Mouse (Mus musculus): Measurements from ENCODE around the gene Aicda. TPM values are rescaled to one million over a fixed set of nuclear protein-coding genes. Genes with fewer than 3 reads are reported as not detected.

Gene Aicda
- total and polyA plus RNA-seq, 3 experiments: 0.03 TPM; not detected in 2

GRCm38 (mm10) chr6:122554102-122554501, 501 bp downstream of the Aicda start:
- Histone ChIP-seq H3K27me3 (ENCODE audit: control insufficient read depth in 1 of 2, insufficient read depth in 2 of 2, low read length in 2 of 2) (peaks cover 4 to 7% of the 10 kb centered on the region in 2 experiments; a peak in 3 of 4 replicates), H3K36me3 (ENCODE audit: control insufficient read depth in 1 of 2, insufficient read depth in 2 of 2, low read length in 2 of 2) (peaks cover 0 to 4% of the 10 kb centered on the region in 2 experiments; a peak in 2 of 4 replicates), H3K9me3 (replicated peaks; ENCODE audit: insufficient read depth, low read length) (no peaks in the 10 kb centered on the region), H3K4me3 (ENCODE audit: control insufficient read depth in 1 of 2, insufficient read depth in 1 of 2, low read depth in 2 of 2, low read length in 2 of 2) (no peak overlapping the region), H3K79me2 (ENCODE audit: control insufficient read depth, insufficient read depth, low read length, poor library complexity) (no peaks in the 10 kb centered on the region), H3K9ac (ENCODE audit: control insufficient read depth, low read depth, low read length, poor library complexity, severe bottlenecking) (no peak overlapping the region), H3K4me1 (ENCODE audit: control insufficient read depth in 1 of 2, insufficient read depth in 2 of 2, low read length in 2 of 2) (peaks cover 2 to 6% of the 10 kb centered on the region in 2 experiments; a peak in 3 of 4 replicates), H3K27ac (ENCODE audit: control insufficient read depth, low read depth, low read length) (no peak overlapping the region)
- DNase-seq (ENCODE audit: low read depth, low spot score): no peak
- TF ChIP-seq HCFC1 (IDR thresholded peaks at IDR 0.05; ENCODE audit: low read depth, low read length) (no peak), TAL1 (IDR thresholded peaks at IDR 0.05; ENCODE audit: low read length) (no peak), KAT2A (conservative IDR thresholded peaks at IDR 0.05; ENCODE audit: low read depth, low read length) (no peak), EP300 (IDR thresholded peaks at IDR 0.05; ENCODE audit: low read depth in 1 of 2, low read length in 2 of 2) (no peak), MYC (IDR thresholded peaks at IDR 0.05; ENCODE audit: low read depth, low read length) (no peak), E2F4 (IDR thresholded peaks at IDR 0.05; ENCODE audit: borderline replicate concordance, low read depth, low read length) (no peak), NELFE (IDR thresholded peaks at IDR 0.05; ENCODE audit: low read depth, low read length) (no peak), USF2 (IDR thresholded peaks at IDR 0.05; ENCODE audit: borderline replicate concordance in 1 of 2, insufficient read depth in 1 of 2, low read depth in 1 of 2, low read length in 2 of 2) (no peak), POLR2AphosphoS5 (IDR thresholded peaks at IDR 0.05; ENCODE audit: borderline replicate concordance, low read depth, low read length) (no peak), UBTF (IDR thresholded peaks at IDR 0.05; ENCODE audit: borderline replicate concordance, insufficient read depth, low read depth, low read length) (no peak), CHD1 (IDR thresholded peaks at IDR 0.05; ENCODE audit: low read depth, low read length) (no peak), RCOR1 (IDR thresholded peaks at IDR 0.05; ENCODE audit: low read depth, low read length) (no peak), TCF12 (IDR thresholded peaks at IDR 0.05; ENCODE audit: low read depth, low read length) (no peak), BHLHE40 (IDR thresholded peaks at IDR 0.05; ENCODE audit: borderline replicate concordance, low read depth, low read length) (no peak), MAFK (IDR thresholded peaks at IDR 0.05; ENCODE audit: borderline replicate concordance, low read depth, low read length) (no peak)

- Histone ChIP-seq H3K27ac (ENCODE audit: control insufficient read depth, low read depth, low read length) (no peak overlapping the region), H3K4me1 (ENCODE audit: control insufficient read depth in 1 of 2, insufficient read depth in 2 of 2, low read length in 2 of 2) (peaks cover 4 to 6% of the 10 kb centered on the region in 2 experiments; a peak in 3 of 4 replicates), H3K79me2 (ENCODE audit: control insufficient read depth, insufficient read depth, low read length, poor library complexity) (no peaks in the 10 kb centered on the region), H3K27me3 (ENCODE audit: control insufficient read depth in 1 of 2, insufficient read depth in 2 of 2, low read length in 2 of 2) (peaks cover 4 to 5% of the 10 kb centered on the region in 2 experiments; a peak in 3 of 4 replicates), H3K4me3 (ENCODE audit: control insufficient read depth in 1 of 2, insufficient read depth in 1 of 2, low read depth in 2 of 2, low read length in 2 of 2) (no peak overlapping the region), H3K9me3 (replicated peaks; ENCODE audit: insufficient read depth, low read length) (no peaks in the 10 kb centered on the region), H3K9ac (ENCODE audit: control insufficient read depth, low read depth, low read length, poor library complexity, severe bottlenecking) (no peak overlapping the region), H3K36me3 (ENCODE audit: control insufficient read depth in 1 of 2, insufficient read depth in 2 of 2, low read length in 2 of 2) (peaks cover 0 to 10% of the 10 kb centered on the region in 2 experiments; a peak in 2 of 4 replicates)
- DNase-seq (ENCODE audit: low read depth, low spot score): no peak
- no peak for TF ChIP-seq NELFE (IDR thresholded peaks at IDR 0.05; ENCODE audit: low read depth, low read length)
- TF ChIP-seq GABPA (IDR thresholded peaks at IDR 0.05; ENCODE audit: low read depth, low read length): no peak
- no peak for TF ChIP-seq E2F4 (IDR thresholded peaks at IDR 0.05; ENCODE audit: borderline replicate concordance, low read depth, low read length)
- TF ChIP-seq CTCF (IDR thresholded peaks at IDR 0.05 in 2 of 3, conservative IDR thresholded peaks at IDR 0.05 in 1 of 3; ENCODE audit: control insufficient read depth in 1 of 3, insufficient read depth in 1 of 3, low read depth in 2 of 3, low read length in 3 of 3, poor library complexity in 1 of 3, severe bottlenecking in 1 of 3): no peak
- no peak for TF ChIP-seq POLR2AphosphoS2 (IDR thresholded peaks at IDR 0.05; ENCODE audit: low read length)
- TF ChIP-seq RCOR1 (IDR thresholded peaks at IDR 0.05; ENCODE audit: low read depth, low read length): no peak
- no peak for TF ChIP-seq HCFC1 (IDR thresholded peaks at IDR 0.05; ENCODE audit: low read depth, low read length)
- TF ChIP-seq MAFK (IDR thresholded peaks at IDR 0.05; ENCODE audit: borderline replicate concordance, low read depth, low read length): no peak
- no peak for TF ChIP-seq POLR2A (IDR thresholded peaks at IDR 0.05; ENCODE audit: control insufficient read depth in 1 of 2, insufficient read depth in 1 of 2, low read depth in 1 of 2, low read length in 2 of 2, poor library complexity in 1 of 2)
- TF ChIP-seq UBTF (IDR thresholded peaks at IDR 0.05; ENCODE audit: borderline replicate concordance, insufficient read depth, low read depth, low read length): no peak
- TF ChIP-seq TCF12 (IDR thresholded peaks at IDR 0.05; ENCODE audit: low read depth, low read length): no peak
- no peak for TF ChIP-seq ELF1 (IDR thresholded peaks at IDR 0.05; ENCODE audit: low read depth, low read length)
- no peak for TF ChIP-seq SIN3A (IDR thresholded peaks at IDR 0.05; ENCODE audit: low read length)
- TF ChIP-seq RAD21 (IDR thresholded peaks at IDR 0.05; ENCODE audit: low read depth, low read length): no peak
- TF ChIP-seq MYC (IDR thresholded peaks at IDR 0.05; ENCODE audit: low read depth, low read length): no peak
Observed at GRCm38 (mm10) chr6:122555266-122555665, 1.7 kb downstream of the Aicda start.
